Mouse (Mus musculus) hindbrain, postnatal 0 days (tissue): Measurements from ENCODE around the gene Tnni2. TPM values are rescaled to one million over a fixed set of nuclear protein-coding genes. Genes with fewer than 3 reads are reported as not detected.

ENCODE experiments used
- ATAC-seq: fragments of 200-750 bp; cut with Nextera tagmentation; 2 replicates; pipeline ENCODE4 v1.8.0; 2017; ENCODE audit warnings: mild to moderate bottlenecking, moderate TSS enrichment, moderate library complexity
- DNase-seq: peaks from one replicate; pipeline ENCODE4 v3.0.0-alpha.2; 2015; ENCODE audit warnings: low spot score
- H3K27ac ChIP-seq: fragments of 300-500 bp; sonication (generic); 2 replicates; pipeline ENCODE4 v1.5.1; 2014; ENCODE audit warnings: mild to moderate bottlenecking
- H3K27me3 ChIP-seq: fragments of 300-500 bp; sonication (generic); 2 replicates; pipeline ENCODE4 v1.6.1; 2014; ENCODE audit warnings: low read length, mixed read lengths; ENCODE audit not compliant: insufficient read depth
- H3K36me3 ChIP-seq: fragments of 300-500 bp; sonication (generic); 2 replicates; pipeline ENCODE4 v1.6.1; 2014; ENCODE audit warnings: low read length, mixed read lengths; ENCODE audit not compliant: insufficient read depth
- H3K4me1 ChIP-seq: fragments of 300-500 bp; sonication (generic); 2 replicates; pipeline ENCODE4 v1.6.1; 2014; ENCODE audit warnings: antibody characterized with exemption, low read length, mixed read lengths; ENCODE audit not compliant: insufficient read depth
- H3K4me2 ChIP-seq: fragments of 300-500 bp; sonication (generic); 2 replicates; pipeline ENCODE4 v1.6.1; 2014; ENCODE audit warnings: low read depth, mild to moderate bottlenecking, low read length, moderate library complexity, mixed read lengths
- H3K4me3 ChIP-seq: fragments of 300-500 bp; sonication (generic); 2 replicates; pipeline ENCODE4 v1.5.1; 2014; ENCODE audit warnings: low read length
- H3K9ac ChIP-seq: fragments of 300-500 bp; sonication (generic); replicated peaks from 2 replicates; pipeline ENCODE4 v1.6.1; 2014; ENCODE audit warnings: mild to moderate bottlenecking, low read length, moderate library complexity, mixed read lengths
- H3K9me3 ChIP-seq: fragments of 300-500 bp; sonication (generic); 2 replicates; pipeline ENCODE4 v1.6.1; 2016; ENCODE audit warnings: low read length, mixed read lengths
- CTCF ChIP-seq: IDR thresholded peaks from 2 replicates; pipeline ENCODE4 v1.5.1; 2016; ENCODE audit warnings: antibody characterized with exemption, control low read depth, low read depth
- WGBS: fragments of 180-500 bp; shearing (Covaris S2); extraction: QIAGEN DNeasy Blood & Tissue Kit; methylation state at CpG from one replicate; pipeline ENCODE4 v1.1.7; 2014; 5-methylcytosine and 5-hydroxymethylcytosine counted together
- polyA plus RNA-seq: library from polyadenylated mRNA; unstranded; fragments of >200 nt; fragmentation: Nextera tagmentation; extraction: Ambion mirVana; gene quantifications from 2 replicates; pipeline ENCODE4 v1.2.1, GENCODE M21; 2015
- total RNA-seq: library from RNA; depleted of rRNA; stranded (reverse); fragments of >200 nt; gene quantifications from 2 replicates; pipeline ENCODE4 v1.2.3, GENCODE M21; 2014

Tnni2 gene
- total and polyA plus RNA-seq, 2 experiments from 2014 or later: 0.63 to 1.3 TPM

DNA sequence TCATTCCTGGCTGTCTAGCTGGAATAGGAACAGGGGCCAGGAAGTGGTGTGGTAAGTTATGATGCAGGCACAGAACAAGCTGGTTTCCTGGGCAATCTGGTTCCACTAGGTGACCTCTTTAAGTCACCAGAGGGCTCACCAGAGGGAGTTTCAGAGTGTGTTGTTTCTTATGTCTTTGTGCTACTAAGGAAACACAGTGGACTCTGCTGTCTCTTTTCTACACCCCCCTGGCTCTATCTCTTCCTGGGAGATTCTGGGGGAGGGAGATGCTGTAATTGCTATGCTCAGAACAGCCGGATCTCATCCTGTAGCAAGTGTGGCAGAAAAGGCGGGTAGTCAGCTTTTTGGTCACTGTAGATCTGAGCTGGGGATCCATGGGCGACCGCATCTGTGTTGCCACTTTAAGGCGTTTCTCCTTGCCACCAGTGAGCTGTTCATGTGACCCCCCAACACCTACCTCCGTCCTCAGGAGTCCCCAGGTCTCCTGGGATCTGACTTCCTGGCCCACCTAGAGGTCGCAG is 28.6 kb downstream of the Tnni2 start:
- DNase-seq: no peak
- H3K9me3 ChIP-seq: no peaks in the 10 kb centered on the region
- H3K9ac ChIP-seq: no peak overlapping the region
- 88% methylated on average over 7 of the region's 7 CpGs for WGBS
- TF ChIP-seq CTCF: no peak
- no peaks in the 10 kb centered on the region for H3K36me3 ChIP-seq
- H3K27me3 ChIP-seq: no peaks in the 10 kb centered on the region
- ATAC-seq: no peak
- H3K27ac ChIP-seq: no peak overlapping the region
- peaks cover 5% of the 10 kb centered on the region; the same call in 1 of the 2 replicates for H3K4me1 ChIP-seq
- no peak overlapping the region for H3K4me3 ChIP-seq
- no peak overlapping the region for H3K4me2 ChIP-seq

DNA sequence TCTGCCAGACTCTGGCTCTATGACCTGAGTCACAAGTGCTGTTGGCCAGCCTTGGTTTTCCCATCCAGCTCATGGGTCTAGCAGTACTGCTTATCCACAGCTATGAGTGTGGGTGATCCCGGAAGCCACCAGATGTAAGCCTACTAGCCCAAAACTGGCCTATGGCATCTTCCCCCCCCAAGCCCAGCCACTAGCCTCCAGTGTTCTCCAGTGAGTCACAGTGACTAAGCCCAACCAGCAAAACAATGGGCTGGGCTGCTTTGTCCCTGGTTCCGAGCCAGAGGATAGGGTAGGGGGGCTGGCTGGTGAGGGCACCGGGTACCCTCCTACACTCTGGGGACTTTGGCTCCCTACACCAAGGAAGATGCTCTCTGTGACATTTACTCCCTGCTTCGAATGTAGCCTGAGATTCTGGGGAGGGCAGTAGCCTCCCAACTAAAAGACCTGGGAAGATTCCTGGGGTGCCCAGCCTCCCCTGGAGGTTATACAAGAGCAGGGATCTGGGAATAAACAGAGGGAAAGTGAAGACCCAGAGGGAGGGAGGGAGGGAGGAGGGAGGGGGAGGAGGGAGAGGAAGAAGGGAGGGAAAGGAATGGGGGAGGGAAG is 29.3 kb downstream of the Tnni2 start:
- ATAC-seq (peak; percentile 90), DNase-seq (peak; percentile 69)
- H3K4me1 ChIP-seq: peaks cover 5% of the 10 kb centered on the region; the same call in 1 of the 2 replicates
- H3K4me3 ChIP-seq: no peak overlapping the region
- H3K27me3 ChIP-seq: no peaks in the 10 kb centered on the region
- H3K9me3 ChIP-seq: no peaks in the 10 kb centered on the region
- no peak for TF ChIP-seq CTCF
- 25% methylated on average over 4 of the region's 4 CpGs for WGBS
- no peak overlapping the region for H3K9ac ChIP-seq
- no peak overlapping the region for H3K27ac ChIP-seq
- no peaks in the 10 kb centered on the region for H3K36me3 ChIP-seq
- no peak overlapping the region for H3K4me2 ChIP-seq

GRCm38 (mm10) chr7:142471414-142471861 is 29.8 kb downstream of the Tnni2 start:
- H3K27ac ChIP-seq: no peak overlapping the region
- no peak for TF ChIP-seq CTCF
- WGBS: 32% methylated on average over 6 of the region's 6 CpGs

GRCm38 (mm10) chr7:142471884-142472570 is 30.4 kb downstream of the Tnni2 start:
- no peak overlapping the region for H3K9ac ChIP-seq
- H3K27ac ChIP-seq: no peak overlapping the region
- no peak overlapping the region for H3K4me2 ChIP-seq
- no peaks in the 10 kb centered on the region for H3K36me3 ChIP-seq
- WGBS: 32% methylated on average over 15 of the region's 15 CpGs
- no peak for DNase-seq
- no peak for TF ChIP-seq CTCF
- H3K9me3 ChIP-seq: no peaks in the 10 kb centered on the region
- ATAC-seq: no peak
- no peaks in the 10 kb centered on the region for H3K27me3 ChIP-seq
- no peak overlapping the region for H3K4me3 ChIP-seq
- peaks cover 5% of the 10 kb centered on the region; the same call in 1 of the 2 replicates for H3K4me1 ChIP-seq

More at GRCm38 (mm10) chr7:142471414-142471861, 29.8 kb downstream of the Tnni2 start:
- DNase-seq: no peak
- Histone ChIP-seq H3K4me3 (no peak overlapping the region), H3K9me3 (no peaks in the 10 kb centered on the region), H3K9ac (no peak overlapping the region), H3K4me1 (peaks cover 5% of the 10 kb centered on the region; the same call in 1 of the 2 replicates), H3K27me3 (no peaks in the 10 kb centered on the region), H3K4me2 (no peak overlapping the region), H3K36me3 (no peaks in the 10 kb centered on the region)
- ATAC-seq: peak; percentile 7; the same call in 1 of the 2 replicates

GRCm38 (mm10) chr7:142472936-142473335 is 31.3 kb downstream of the Tnni2 start:
- Histone ChIP-seq H3K4me2 (no peak overlapping the region), H3K27ac (no peak overlapping the region), H3K9me3 (no peaks in the 10 kb centered on the region), H3K9ac (no peak overlapping the region), H3K27me3 (no peaks in the 10 kb centered on the region), H3K4me1 (peaks cover 5% of the 10 kb centered on the region; the same call in 1 of the 2 replicates), H3K4me3 (no peak overlapping the region), H3K36me3 (no peaks in the 10 kb centered on the region)
- 78% methylated on average over 4 of the region's 4 CpGs for WGBS
- no peak for TF ChIP-seq CTCF
- DNase-seq: no peak
- ATAC-seq: no peak

DNA sequence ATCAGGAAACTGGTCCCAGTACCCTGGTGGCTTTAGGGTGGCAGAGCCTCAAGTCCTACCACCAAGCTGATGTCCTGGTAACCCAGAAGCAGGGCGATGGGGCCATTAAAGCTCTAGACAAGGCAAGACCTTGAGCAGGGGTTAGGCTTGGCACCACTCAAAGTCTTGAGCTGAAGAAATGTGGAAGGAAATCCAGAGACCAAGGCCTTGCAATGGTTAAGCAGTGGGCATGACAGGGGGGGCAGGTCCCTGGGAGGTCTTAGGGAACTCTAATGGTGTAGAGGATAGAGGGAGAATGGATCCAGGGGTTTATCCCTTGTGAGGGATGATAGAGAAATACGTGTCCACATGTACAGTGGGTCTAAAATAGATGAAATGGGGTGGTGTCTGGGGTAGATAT is 31.9 kb downstream of the Tnni2 start:
- Histone ChIP-seq H3K27me3 (no peaks in the 10 kb centered on the region), H3K9ac (no peak overlapping the region), H3K4me1 (peaks cover 5% of the 10 kb centered on the region; the same call in 1 of the 2 replicates), H3K4me3 (no peak overlapping the region), H3K36me3 (no peaks in the 10 kb centered on the region), H3K9me3 (no peaks in the 10 kb centered on the region), H3K4me2 (no peak overlapping the region), H3K27ac (no peak overlapping the region)
- no peak for TF ChIP-seq CTCF
- DNase-seq (no peak), ATAC-seq (no peak)
- WGBS: 95% methylated on average over 2 of the region's 2 CpGs

GRCm38 (mm10) chr7:142474799-142475198 is 33.2 kb downstream of the Tnni2 start:
- ATAC-seq (no peak), DNase-seq (no peak)
- Histone ChIP-seq H3K27me3 (no peaks in the 10 kb centered on the region), H3K9ac (no peak overlapping the region), H3K36me3 (no peaks in the 10 kb centered on the region), H3K27ac (no peak overlapping the region), H3K4me1 (peaks cover 5% of the 10 kb centered on the region; the same call in 1 of the 2 replicates), H3K9me3 (no peaks in the 10 kb centered on the region), H3K4me2 (no peak overlapping the region), H3K4me3 (no peak overlapping the region)
- 78% methylated on average over 14 of the region's 14 CpGs for WGBS
- TF ChIP-seq CTCF: no peak
